Mouse (Mus musculus): ENCODE measurements around the gene Mettl26. TPM values are rescaled to one million over a fixed set of nuclear protein-coding genes. Genes with fewer than 3 reads are reported as not detected.
A peak's percentile ranks its signal among the peaks of the same experiment; 100 is the strongest.

The Mettl26 gene
- polyA plus RNA-seq, 1 experiment from 2014 or later: 53.5 TPM

DNA sequence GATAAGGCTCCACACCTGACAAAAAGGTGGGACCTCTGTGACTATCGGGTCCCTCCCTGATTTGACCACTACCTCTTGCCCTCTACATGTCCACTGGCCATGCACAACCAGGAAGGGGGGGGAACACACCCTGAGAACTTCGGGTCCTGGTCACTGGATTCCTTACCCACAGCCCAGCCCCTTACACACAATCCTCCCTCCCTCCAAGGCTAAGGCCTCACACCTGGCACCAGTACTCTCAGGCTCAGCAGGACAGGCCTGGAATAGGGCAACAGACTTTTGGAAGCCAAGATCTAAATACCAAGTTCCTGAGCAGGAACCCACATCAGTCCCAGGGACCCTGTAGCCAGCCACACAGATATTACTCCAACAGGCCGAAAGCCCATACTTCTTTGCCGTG is 36.0 kb upstream of the Mettl26 start:
- peaks cover 78% of the 10 kb centered on the region for H3K4me1 ChIP-seq
- no peak overlapping the region for H3K9ac ChIP-seq
- H3K36me3 ChIP-seq: peaks cover 77% of the 10 kb centered on the region
- no peak for ATAC-seq
- 83% methylated on average over 4 of the region's 4 CpGs for WGBS (ENCODE audit: insufficient replicate concordance)
- no peaks in the 10 kb centered on the region for H3K9me3 ChIP-seq (replicated peaks)
- H3K27me3 ChIP-seq (replicated peaks): no peaks in the 10 kb centered on the region
- H3K27ac ChIP-seq: peak overlapping the region; percentile 48
- H3K4me3 ChIP-seq: no peak overlapping the region
- H3K4me2 ChIP-seq: no peak overlapping the region

DNA sequence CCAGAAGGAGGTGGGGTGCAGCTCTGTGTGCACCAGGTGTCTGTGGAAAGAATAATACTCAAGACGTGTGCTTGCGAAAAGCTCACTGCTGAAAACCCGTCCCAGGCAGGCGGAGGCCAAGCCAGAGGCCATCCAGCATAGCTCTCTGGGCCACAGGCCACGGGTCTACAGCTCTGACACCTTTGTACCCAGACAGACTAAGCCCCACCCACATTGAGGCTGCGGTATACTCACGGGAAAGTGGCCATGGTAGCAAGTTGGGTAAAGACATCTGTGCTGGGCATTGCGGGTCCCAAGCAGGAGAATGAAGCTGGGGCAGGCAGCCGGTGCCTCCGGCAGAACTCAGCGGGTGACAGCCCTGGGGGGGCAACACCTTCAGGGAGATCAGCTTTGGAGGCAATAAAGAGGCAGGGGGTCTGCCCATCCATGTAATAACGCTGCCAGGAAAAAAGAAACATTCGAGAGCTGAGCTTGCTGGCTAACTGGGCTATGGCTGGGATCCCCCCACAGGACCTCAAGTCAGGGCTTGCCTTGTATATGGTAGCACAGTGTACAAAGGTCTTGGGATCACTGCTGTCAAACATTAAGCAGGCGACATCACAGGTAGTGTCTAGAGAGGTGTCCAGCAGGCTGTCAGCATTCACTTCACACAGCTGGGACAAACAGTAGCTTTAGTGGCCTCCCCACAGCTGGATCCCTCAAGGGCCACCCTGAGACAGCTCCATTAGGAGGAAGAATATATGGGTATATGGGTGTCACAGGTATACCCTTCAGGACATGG is 35.2 kb upstream of the Mettl26 start:
- H3K27ac ChIP-seq: peak overlapping the region; percentile 48
- no peak overlapping the region; the same call in 1 of the 2 replicates for H3K9ac ChIP-seq
- no peak overlapping the region for H3K4me3 ChIP-seq
- WGBS (ENCODE audit: insufficient replicate concordance): 79% methylated on average over 14 of the region's 14 CpGs
- no peaks in the 10 kb centered on the region for H3K27me3 ChIP-seq (replicated peaks)
- H3K9me3 ChIP-seq (replicated peaks): no peaks in the 10 kb centered on the region
- no peak for ATAC-seq
- no peak overlapping the region for H3K4me2 ChIP-seq
- peaks cover 72% of the 10 kb centered on the region for H3K36me3 ChIP-seq
- peaks cover 74% of the 10 kb centered on the region for H3K4me1 ChIP-seq

DNA sequence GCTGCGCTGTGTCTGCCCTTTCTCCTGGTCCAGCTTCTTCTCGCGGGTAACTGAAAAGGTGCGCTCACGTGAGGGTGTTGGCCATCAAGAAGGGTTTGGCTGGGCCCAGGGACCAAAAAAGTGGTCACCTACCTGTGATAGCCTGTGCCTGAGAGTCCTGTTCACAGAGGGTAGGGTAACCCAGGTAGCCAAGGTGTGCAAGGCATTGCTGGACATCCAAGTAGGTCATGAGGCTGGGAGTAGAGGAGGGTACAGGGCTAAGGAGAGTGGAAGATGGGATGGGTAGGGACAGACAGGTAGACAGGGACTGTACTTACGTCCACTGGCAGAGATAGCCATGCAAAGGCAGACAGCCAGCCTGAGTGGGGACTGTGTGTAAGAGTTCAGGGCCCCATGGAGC is 34.4 kb upstream of the Mettl26 start:
- no peaks in the 10 kb centered on the region for H3K9me3 ChIP-seq (replicated peaks)
- no peak overlapping the region for H3K4me3 ChIP-seq
- peaks cover 70% of the 10 kb centered on the region for H3K36me3 ChIP-seq
- no peak overlapping the region for H3K27ac ChIP-seq
- no peak for ATAC-seq
- H3K4me1 ChIP-seq: peaks cover 73% of the 10 kb centered on the region
- H3K4me2 ChIP-seq: no peak overlapping the region
- no peaks in the 10 kb centered on the region for H3K27me3 ChIP-seq (replicated peaks)
- H3K9ac ChIP-seq: no peak overlapping the region
- whole genome bisulfite sequencing (ENCODE audit: insufficient replicate concordance): 90% methylated on average over 6 of the region's 6 CpGs

DNA sequence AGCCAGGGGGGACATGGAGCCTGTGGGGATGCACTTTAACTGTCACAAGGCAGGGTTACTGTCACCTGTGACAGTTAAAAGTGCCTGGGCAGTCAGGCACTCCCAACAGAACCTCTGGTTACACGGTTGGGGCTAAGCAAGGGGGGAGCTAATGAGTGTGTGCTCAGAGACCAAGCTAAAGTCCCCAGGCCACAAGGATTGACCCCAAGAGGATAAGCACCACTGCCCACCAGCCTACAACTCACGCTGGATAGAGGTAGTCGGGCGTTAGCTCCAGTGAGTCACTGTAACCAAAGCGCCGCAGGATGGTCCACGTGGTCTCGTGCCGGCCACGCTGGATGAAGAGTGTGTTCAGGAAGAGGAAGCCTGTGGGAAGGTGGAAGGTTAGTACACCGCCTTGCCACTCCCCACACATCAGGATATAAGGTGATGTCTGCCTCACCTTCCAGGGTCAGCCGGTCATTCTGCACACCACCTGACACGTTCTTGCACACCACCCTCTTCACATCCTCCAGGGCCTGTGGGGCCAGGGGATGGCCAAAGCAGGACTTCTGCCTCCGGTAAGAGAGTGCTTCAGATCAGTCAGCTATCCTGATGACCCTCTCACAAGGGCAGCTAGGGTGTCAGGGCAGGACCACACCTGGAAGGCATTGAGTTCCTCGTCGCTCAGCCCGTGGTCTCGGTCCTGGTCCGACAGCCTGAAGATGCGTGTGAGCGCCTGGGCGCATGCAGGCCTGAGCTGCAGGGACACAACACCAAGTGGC is 33.6 kb upstream of the Mettl26 start, which contains the start of gene Gm20683:
TSS of gene Gm20683 (minus strand) at position 647 of the 764 bp plus-strand sequence.
- Histone ChIP-seq H3K27ac (no peak within 1 kb of the TSS), H3K4me3 (no peak within 1 kb of the TSS), H3K4me1 (peaks cover 65% of the 10 kb centered on the region), H3K36me3 (peaks cover 72% of the 10 kb centered on the region), H3K9me3 (replicated peaks) (no peaks in the 10 kb centered on the region), H3K27me3 (replicated peaks) (no peaks in the 10 kb centered on the region), H3K9ac (no peak within 1 kb of the TSS), H3K4me2 (no peak within 1 kb of the TSS; the same call in 1 of the 2 replicates)
- ATAC-seq: no peak
- 90% methylated on average over 22 of the region's 22 CpGs for WGBS (ENCODE audit: insufficient replicate concordance)

DNA sequence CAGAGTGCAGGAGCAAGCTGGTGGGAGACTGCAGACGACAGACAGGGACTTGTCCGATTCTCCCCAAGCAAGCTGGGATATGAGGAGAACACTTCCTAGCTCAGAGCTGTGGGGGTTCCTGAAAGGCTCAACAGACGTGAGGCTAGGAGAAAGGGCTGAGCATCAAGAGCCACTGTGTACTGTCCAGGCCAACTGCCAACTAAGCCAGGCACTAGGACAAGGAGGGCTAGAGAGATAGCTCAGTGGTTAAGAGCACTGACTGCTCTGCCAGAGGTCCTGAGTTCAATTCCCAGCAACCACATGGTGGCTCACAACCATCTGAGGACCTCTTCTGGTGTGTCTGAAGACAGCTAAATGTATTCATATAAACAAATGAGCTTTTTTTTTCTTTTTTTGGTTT is 32.4 kb upstream of the Mettl26 start:
- no peak for ATAC-seq
- WGBS (ENCODE audit: insufficient replicate concordance): 84% methylated on average over 3 of the region's 3 CpGs
- Histone ChIP-seq H3K36me3 (peaks cover 82% of the 10 kb centered on the region), H3K27ac (no peak overlapping the region), H3K4me3 (no peak overlapping the region), H3K27me3 (replicated peaks) (no peaks in the 10 kb centered on the region), H3K4me2 (no peak overlapping the region; the same call in 1 of the 2 replicates), H3K4me1 (peaks cover 53% of the 10 kb centered on the region), H3K9me3 (replicated peaks) (no peaks in the 10 kb centered on the region), H3K9ac (no peak overlapping the region)

DNA sequence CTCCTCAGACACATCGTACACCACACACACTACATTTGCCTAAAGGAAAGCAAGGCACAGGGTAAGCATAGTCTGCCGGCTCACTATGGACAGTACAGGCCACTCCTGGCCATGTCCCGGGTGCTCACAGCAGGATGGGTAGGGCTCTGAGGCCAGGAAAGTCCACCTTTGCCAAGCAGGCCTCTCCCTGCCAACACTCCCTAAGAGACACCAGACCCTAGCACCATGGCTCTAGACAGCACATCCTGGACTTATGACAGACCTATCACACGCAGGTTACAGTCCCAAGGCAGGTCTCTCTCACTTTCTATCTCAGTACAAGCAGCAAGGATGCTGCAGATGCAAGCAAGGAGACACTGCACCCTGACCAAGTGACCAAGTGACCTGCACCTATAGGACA is 31.8 kb upstream of the Mettl26 start:
- H3K27me3 ChIP-seq (replicated peaks): no peaks in the 10 kb centered on the region
- peak overlapping the region; percentile 91 for H3K27ac ChIP-seq
- H3K9ac ChIP-seq: peak overlapping the region; percentile 91
- no peak for ATAC-seq
- no peaks in the 10 kb centered on the region for H3K9me3 ChIP-seq (replicated peaks)
- H3K4me2 ChIP-seq: peak overlapping the region; percentile 89
- H3K4me3 ChIP-seq: peak overlapping the region; percentile 82
- peaks cover 47% of the 10 kb centered on the region for H3K4me1 ChIP-seq
- peaks cover 82% of the 10 kb centered on the region for H3K36me3 ChIP-seq
- 88% methylated on average over 4 of the region's 4 CpGs for WGBS (ENCODE audit: insufficient replicate concordance)

DNA sequence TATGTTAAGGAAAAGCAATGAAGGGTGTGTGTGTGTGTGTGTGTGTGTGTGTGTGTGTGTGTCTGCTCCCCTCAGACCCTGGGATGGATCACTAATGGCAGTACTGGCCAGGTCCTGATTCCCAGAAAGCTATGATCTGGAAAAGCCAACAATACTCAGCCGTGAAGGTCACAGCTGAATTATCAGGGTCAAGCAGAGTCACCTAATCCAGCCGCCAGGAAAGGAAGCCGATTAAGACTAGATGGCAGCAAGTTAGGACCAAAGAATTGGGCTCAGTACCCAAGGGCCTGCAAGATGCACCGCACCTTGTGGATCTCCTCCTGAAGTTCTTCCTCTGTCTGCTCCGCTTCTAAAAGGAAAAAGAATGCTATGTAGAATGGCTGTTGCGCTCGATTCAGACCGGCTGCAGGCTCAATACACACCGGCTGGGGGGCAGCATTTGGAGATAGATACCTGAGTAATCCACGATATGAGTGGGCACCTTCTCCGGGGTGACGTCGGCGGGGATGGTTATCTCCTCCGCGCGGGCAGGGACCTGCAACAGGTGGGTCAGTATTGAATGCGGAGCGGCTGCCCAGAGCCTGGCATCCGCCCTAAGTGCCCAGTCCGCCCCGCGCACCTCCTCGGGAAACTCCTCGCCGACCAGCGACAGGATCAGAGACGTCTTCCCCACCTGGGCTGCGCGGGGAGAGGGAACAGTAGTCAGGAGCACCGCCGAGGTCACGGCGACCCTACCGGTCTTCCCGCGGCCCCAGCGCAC is 31.1 kb upstream of the Mettl26 start:
- H3K27ac ChIP-seq: peak overlapping the region; percentile 91
- H3K9me3 ChIP-seq (replicated peaks): no peaks in the 10 kb centered on the region
- peak overlapping the region; percentile 82 for H3K4me3 ChIP-seq
- H3K9ac ChIP-seq: peak overlapping the region; percentile 91
- H3K4me2 ChIP-seq: peak overlapping the region; percentile 89
- no peaks in the 10 kb centered on the region for H3K27me3 ChIP-seq (replicated peaks)
- peak; percentile 51 for ATAC-seq
- peaks cover 46% of the 10 kb centered on the region for H3K4me1 ChIP-seq
- peaks cover 82% of the 10 kb centered on the region for H3K36me3 ChIP-seq
- WGBS (ENCODE audit: insufficient replicate concordance): 2% methylated on average over 35 of the region's 38 CpGs

DNA sequence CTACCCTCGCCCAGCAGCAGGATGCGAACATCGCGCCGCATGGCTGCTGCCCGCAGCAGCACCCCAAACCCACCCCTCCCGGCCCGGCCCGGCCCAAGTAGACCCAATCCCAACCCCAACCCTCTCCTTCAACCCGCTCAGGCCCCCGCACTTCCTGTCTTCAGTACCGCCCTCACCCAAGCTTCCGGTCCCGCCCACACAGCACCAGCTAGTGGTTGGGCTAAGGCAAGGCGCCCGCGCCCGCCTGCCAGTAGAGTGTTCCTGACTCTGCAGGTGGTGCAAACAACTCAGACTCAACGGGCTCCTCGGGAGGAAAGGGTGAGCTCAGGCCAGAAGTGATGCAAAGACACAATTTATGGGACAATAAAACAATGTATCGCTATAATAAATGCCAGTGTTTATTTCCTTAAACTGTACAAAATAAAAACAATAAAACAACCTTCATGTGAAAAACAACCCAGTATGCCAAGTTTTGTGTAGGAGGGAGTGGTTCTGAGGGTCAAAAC is 30.4 kb upstream of the Mettl26 start, which contains the start of gene Rhot2:
TSS of gene Rhot2 (minus strand) at position 456 of the 506 bp plus-strand sequence.
- peak; percentile 93 for ATAC-seq
- Histone ChIP-seq H3K36me3 (peaks cover 82% of the 10 kb centered on the region), H3K27me3 (replicated peaks) (no peaks in the 10 kb centered on the region), H3K4me3 (peak within 1 kb of the TSS; percentile 82), H3K27ac (peak within 1 kb of the TSS; percentile 91), H3K9me3 (replicated peaks) (no peaks in the 10 kb centered on the region), H3K9ac (peak within 1 kb of the TSS; percentile 91), H3K4me2 (peak within 1 kb of the TSS; percentile 89), H3K4me1 (peaks cover 40% of the 10 kb centered on the region)
- under 1% methylated on average over 21 of the region's 21 CpGs for WGBS (ENCODE audit: insufficient replicate concordance)

DNA sequence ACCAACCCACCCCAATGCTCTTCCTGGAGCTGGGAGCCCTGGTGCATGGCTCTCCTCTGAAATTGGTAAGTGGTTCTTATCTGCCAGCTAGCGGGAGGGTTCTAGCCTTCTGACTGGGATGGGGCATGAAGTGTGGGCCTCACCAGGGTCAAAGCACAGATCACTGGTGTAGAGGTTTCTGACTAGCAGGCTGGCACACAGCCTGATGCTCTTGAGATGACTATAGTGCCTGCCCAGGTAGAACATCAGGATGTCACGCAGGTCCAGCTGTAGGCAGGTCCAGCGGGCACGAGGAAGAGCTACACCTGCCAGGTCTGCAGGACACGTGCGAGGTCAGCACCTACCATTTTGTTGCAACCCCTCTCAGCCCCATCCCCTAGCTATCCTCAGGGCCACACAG is 14.6 kb upstream of the Mettl26 start:
- H3K4me1 ChIP-seq: peaks cover 29% of the 10 kb centered on the region
- no peaks in the 10 kb centered on the region for H3K27me3 ChIP-seq (replicated peaks)
- H3K4me2 ChIP-seq: peak overlapping the region; percentile 91
- 87% methylated on average over 6 of the region's 6 CpGs for WGBS (ENCODE audit: insufficient replicate concordance)
- no peak for ATAC-seq
- no peaks in the 10 kb centered on the region for H3K9me3 ChIP-seq (replicated peaks)
- H3K4me3 ChIP-seq: peak overlapping the region; percentile 69
- peaks cover 38% of the 10 kb centered on the region for H3K36me3 ChIP-seq
- H3K9ac ChIP-seq: peak overlapping the region; percentile 80
- peak overlapping the region; percentile 74; the same call in 1 of the 2 replicates for H3K27ac ChIP-seq

DNA sequence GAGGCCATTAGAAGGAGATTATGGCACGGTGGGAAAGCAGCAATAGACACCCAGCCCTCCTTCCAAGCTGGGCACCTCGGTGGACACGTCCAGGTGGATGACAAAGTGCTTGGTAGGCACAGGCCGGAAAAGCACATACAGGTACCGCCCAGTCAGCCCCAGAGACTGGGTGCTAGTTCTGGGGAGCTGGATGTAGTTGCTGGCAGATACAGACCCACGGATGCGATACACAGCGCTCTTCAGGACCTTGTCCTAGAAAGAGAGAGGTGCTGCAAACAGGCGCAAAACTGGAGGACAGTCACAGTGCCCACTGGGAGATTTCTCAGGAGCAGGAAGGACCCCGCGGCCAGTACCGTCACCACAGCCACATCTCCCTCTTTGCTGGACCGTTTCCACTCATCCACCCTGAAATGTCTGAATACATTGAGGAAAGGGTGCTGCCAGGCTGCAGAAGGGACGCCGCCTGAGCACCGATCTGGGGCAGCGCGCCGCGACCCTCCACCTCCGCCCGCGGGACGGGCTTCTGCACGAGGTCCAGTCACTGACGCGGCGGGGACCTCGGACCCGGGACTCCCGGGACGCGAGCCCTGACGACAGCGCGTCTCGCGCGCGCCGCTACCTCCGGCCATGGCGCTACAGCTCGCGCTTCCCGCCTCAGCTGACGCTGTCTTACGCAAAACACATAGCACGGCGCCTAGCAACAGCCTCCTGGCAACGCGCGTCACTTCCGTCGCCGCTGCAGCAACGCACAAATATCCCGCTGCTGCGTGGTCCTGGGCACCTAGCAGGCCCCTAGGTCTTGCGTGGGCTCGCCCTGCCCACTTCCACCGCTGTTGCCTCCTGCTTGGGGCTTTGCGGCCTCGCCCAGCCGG is 13.8 kb upstream of the Mettl26 start, which contains the start of gene Wdr90:
TSS of gene Wdr90 (minus strand) at position 670 of the 872 bp plus-strand sequence.
- Histone ChIP-seq H3K4me1 (peaks cover 35% of the 10 kb centered on the region), H3K4me3 (peak within 1 kb of the TSS; percentile 69), H3K4me2 (peak within 1 kb of the TSS; percentile 91), H3K27ac (peak within 1 kb of the TSS; percentile 74), H3K9me3 (replicated peaks) (no peaks in the 10 kb centered on the region), H3K27me3 (replicated peaks) (no peaks in the 10 kb centered on the region), H3K36me3 (peaks cover 37% of the 10 kb centered on the region), H3K9ac (peak within 1 kb of the TSS; percentile 80)
- peak; percentile 85 for ATAC-seq
- 6% methylated on average over 65 of the region's 65 CpGs for WGBS (ENCODE audit: insufficient replicate concordance)

Measured in liver, embryonic 12.5 days (tissue).